Comparison of ENCODE assay signal across 26 mouse cellular contexts in the genomic region with DNA sequence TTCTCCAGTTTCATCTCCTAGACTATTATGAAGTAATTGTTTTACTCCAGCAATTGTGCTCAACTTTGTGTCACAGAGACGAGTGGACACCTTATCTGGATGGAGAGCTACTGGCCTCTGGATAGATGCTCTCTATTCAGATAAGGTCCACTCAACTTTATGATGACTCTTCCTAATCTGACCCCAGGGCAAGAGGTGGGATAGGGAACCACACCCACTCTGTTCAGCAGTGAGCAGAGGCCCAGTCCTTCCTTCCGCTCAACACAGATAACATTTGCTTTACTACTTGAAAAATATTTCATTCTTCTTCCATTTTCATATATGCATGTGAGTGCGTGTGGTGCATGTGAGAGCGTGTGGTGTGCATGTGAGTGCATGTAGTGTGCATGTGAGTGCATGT. TPM values are rescaled to one million over a fixed set of nuclear protein-coding genes. Genes with fewer than 3 reads are reported as not detected.
DNase-seq lines count a peak whose midpoint lies in the region; ATAC-seq and TF ChIP-seq lines count a peak whose summit lies in the region.
"Had no signal": no experiment of that assay in that cellular context is flagged by ENCODE, and none has a peak within 500 bp of the region (broad histone marks: within the 10 kb centered on the region; RNA-seq: fewer than 3 reads in every experiment).

No protein-coding gene starts in this region.

- H3K4me2 ChIP-seq in liver, embryonic 12.5 days: no peak overlapping the region
- H3K4me2 ChIP-seq in liver, embryonic 13.5 days: no peak overlapping the region
- H3K4me2 ChIP-seq in liver, embryonic 16.5 days (ENCODE audit: low read depth, low read length): no peak overlapping the region
- H3K4me2 ChIP-seq: heart, embryonic 12.5 days; heart, embryonic 15.5 days; hindbrain, embryonic 13.5 days had no signal

- peaks cover 27% of the 10 kb centered on the region for H3K4me1 ChIP-seq in liver, embryonic 12.5 days
- peaks cover 28% of the 10 kb centered on the region for H3K4me1 ChIP-seq in liver, embryonic 13.5 days (replicated peaks)
- peaks cover 14% of the 10 kb centered on the region for H3K4me1 ChIP-seq in liver, embryonic 16.5 days (ENCODE audit: control insufficient read depth, low read depth, low read length)
- no peaks in the 10 kb centered on the region for H3K4me1 ChIP-seq in lung, adult 2 months (ENCODE audit: control insufficient read depth, insufficient read depth, low read length)
- H3K4me1 ChIP-seq: heart, embryonic 12.5 days; heart, embryonic 15.5 days; hindbrain, embryonic 13.5 days had no signal

- ATAC-seq in liver, embryonic 12.5 days: peak; percentile 75
- ATAC-seq in liver, embryonic 13.5 days (ENCODE audit: low read depth): peak; percentile 79
- ATAC-seq in liver, embryonic 16.5 days (ENCODE audit: low read depth): peak; percentile 53
- ATAC-seq in megakaryocyte-erythroid progenitor cell, adult 5-6 weeks (replicated peaks; ENCODE audit: low FRiP score, low TSS enrichment, poor library complexity, severe bottlenecking): peak; percentile 79
- ATAC-seq: CD4-positive, CD25-positive, alpha-beta regulatory T cell, adult 4 months; forebrain, embryonic 14.5 days; forebrain, postnatal 0 days; hindbrain, embryonic 16.5 days had no signal

- H3K27ac ChIP-seq in liver, embryonic 12.5 days: no peak overlapping the region
- no peak overlapping the region for H3K27ac ChIP-seq in liver, embryonic 13.5 days
- no peak overlapping the region for H3K27ac ChIP-seq in liver, embryonic 16.5 days (ENCODE audit: low read length)
- H3K27ac ChIP-seq: forebrain, embryonic 10.5 days; heart, embryonic 15.5 days; hindbrain, embryonic 10.5 days; hindbrain, embryonic 13.5 days had no signal

- H3K9ac ChIP-seq in liver, embryonic 12.5 days: no peak overlapping the region
- no peak overlapping the region for H3K9ac ChIP-seq in liver, embryonic 13.5 days
- H3K9ac ChIP-seq in liver, embryonic 16.5 days (ENCODE audit: low read depth, low read length): no peak overlapping the region
- H3K9ac ChIP-seq: forebrain, postnatal 0 days; heart, embryonic 12.5 days; heart, embryonic 15.5 days; hindbrain, embryonic 13.5 days had no signal

- no peak for DNase-seq in liver
- no peak for DNase-seq in liver, embryonic 13.5 days
- DNase-seq in kidney, adult 11 months: no peak
- no peak for DNase-seq in lung, adult 2 months
- DNase-seq: adrenal gland, adult 2 months; adrenal gland, postnatal 25 days; cerebellum, adult 18-20 months; cerebellum, adult 9-10 months; cerebellum, postnatal 14 days; forebrain, postnatal 0 days; gastrocnemius, postnatal 25 days; heart, adult 18-20 months; heart, postnatal 10 days; heart, postnatal 36 days had no signal

- no peak for TF ChIP-seq POLR2A in lung, adult 2 months (IDR thresholded peaks at IDR 0.05; ENCODE audit: borderline replicate concordance, extremely low read depth, low read depth, low read length)

- no peaks in the 10 kb centered on the region for H3K9me3 ChIP-seq in liver, embryonic 12.5 days (replicated peaks)
- no peaks in the 10 kb centered on the region for H3K9me3 ChIP-seq in liver, embryonic 13.5 days (replicated peaks)
- H3K9me3 ChIP-seq in liver, embryonic 16.5 days (replicated peaks; ENCODE audit: control insufficient read depth, low read length): no peaks in the 10 kb centered on the region
- H3K9me3 ChIP-seq: forebrain, embryonic 10.5 days; heart, embryonic 12.5 days; heart, embryonic 15.5 days; hindbrain, embryonic 10.5 days; hindbrain, embryonic 13.5 days had no signal

- 51% methylated on average over 4 of the region's 4 CpGs for WGBS in liver, embryonic 12.5 days (ENCODE audit: insufficient replicate concordance)
- 55% methylated on average over 4 of the region's 4 CpGs for WGBS in liver, embryonic 13.5 days (ENCODE audit: insufficient replicate concordance)
- WGBS in liver, embryonic 16.5 days (ENCODE audit: insufficient replicate concordance): 46% methylated on average over 4 of the region's 4 CpGs
- 85% methylated on average over 4 of the region's 4 CpGs for WGBS in lung, adult 2 months

- no peak for TF ChIP-seq CTCF in lung, adult 2 months (IDR thresholded peaks at IDR 0.05; ENCODE audit: insufficient read depth, low read length)

- no peaks in the 10 kb centered on the region for H3K27me3 ChIP-seq in liver, embryonic 12.5 days (replicated peaks)
- no peaks in the 10 kb centered on the region for H3K27me3 ChIP-seq in liver, embryonic 13.5 days
- H3K27me3 ChIP-seq in liver, embryonic 16.5 days (ENCODE audit: control insufficient read depth, insufficient read depth, low read depth, low read length): no peaks in the 10 kb centered on the region
- H3K27me3 ChIP-seq: heart, embryonic 12.5 days; heart, embryonic 15.5 days; hindbrain, embryonic 13.5 days had no signal

- no peaks in the 10 kb centered on the region for H3K36me3 ChIP-seq in liver, embryonic 12.5 days
- no peaks in the 10 kb centered on the region for H3K36me3 ChIP-seq in liver, embryonic 13.5 days
- no peaks in the 10 kb centered on the region for H3K36me3 ChIP-seq in liver, embryonic 16.5 days (ENCODE audit: control insufficient read depth, insufficient read depth)
- H3K36me3 ChIP-seq: forebrain, embryonic 10.5 days; heart, embryonic 12.5 days; heart, embryonic 15.5 days; hindbrain, embryonic 10.5 days; hindbrain, embryonic 13.5 days had no signal

- no peak overlapping the region for H3K4me3 ChIP-seq in liver, embryonic 12.5 days
- H3K4me3 ChIP-seq in liver, embryonic 13.5 days (replicated peaks): no peak overlapping the region
- no peak overlapping the region for H3K4me3 ChIP-seq in liver, embryonic 16.5 days (ENCODE audit: low read depth, low read length)
- no peak overlapping the region for H3K4me3 ChIP-seq in lung, adult 2 months (replicated peaks; ENCODE audit: extremely low read depth, low read depth, low read length)
- H3K4me3 ChIP-seq: forebrain, embryonic 10.5 days; heart, embryonic 12.5 days; heart, embryonic 15.5 days; hindbrain, embryonic 10.5 days; hindbrain, embryonic 13.5 days had no signal

RNA-seq across cellular contexts. Expression of gene Scamp1, which starts 14.6 kb away (rescaled TPM):
- polyA plus RNA-seq in liver, embryonic 12.5 days (2016; fragmentation: Nextera tagmentation; extraction: Ambion mirVana): 11.7 TPM in 2 replicates
- polyA plus RNA-seq in liver, embryonic 13.5 days (2015; fragmentation: Nextera tagmentation; extraction: Ambion mirVana): 8.0 and 9.9 TPM in 2 replicates
- polyA plus RNA-seq in liver, embryonic 16.5 days (2015; fragmentation: Nextera tagmentation; extraction: Ambion mirVana): 9.3 and 9.5 TPM in 2 replicates
- 9.5 and 12.4 TPM in 2 replicates for total RNA-seq in megakaryocyte-erythroid progenitor cell, adult 5-6 weeks (2014; fragmentation: Nextera tagmentation)
- total RNA-seq in megakaryocyte-erythroid progenitor cell, adult 5-6 weeks (2017): 12.6 and 24.4 TPM in 2 replicates
- 19.9 and 29.2 TPM in 2 replicates for polyA plus RNA-seq in lung, adult 2 months (2012; rRNA removed)
- total RNA-seq: MEL had no signal

RNA-seq across cellular contexts. Expression of gene Ap3b1, which starts 58.5 kb away (rescaled TPM):
- 25.9 and 27.1 TPM in 2 replicates for polyA plus RNA-seq in liver, embryonic 12.5 days (2016; fragmentation: Nextera tagmentation; extraction: Ambion mirVana)
- 18.5 and 22.2 TPM in 2 replicates for polyA plus RNA-seq in liver, embryonic 13.5 days (2015; fragmentation: Nextera tagmentation; extraction: Ambion mirVana)
- polyA plus RNA-seq in liver, embryonic 16.5 days (2015; fragmentation: Nextera tagmentation; extraction: Ambion mirVana): 15.6 and 15.7 TPM in 2 replicates
- 47.4 and 67.6 TPM in 2 replicates for total RNA-seq in megakaryocyte-erythroid progenitor cell, adult 5-6 weeks (2014; fragmentation: Nextera tagmentation)
- 85.3 and 88.9 TPM in 2 replicates for total RNA-seq in megakaryocyte-erythroid progenitor cell, adult 5-6 weeks (2017)
- polyA plus RNA-seq in lung, adult 2 months (2012; rRNA removed): 21.2 and 29.2 TPM in 2 replicates
